Mouse (Mus musculus): Measurements from ENCODE around the gene Zfp106. TPM values are rescaled to one million over a fixed set of nuclear protein-coding genes. Genes with fewer than 3 reads are reported as not detected.
A peak's percentile ranks its signal among the peaks of the same experiment; 100 is the strongest.

Gene Zfp106
- polyA plus RNA-seq, 2 experiments from 2014 or later: 23.3 to 25.1 TPM

DNA sequence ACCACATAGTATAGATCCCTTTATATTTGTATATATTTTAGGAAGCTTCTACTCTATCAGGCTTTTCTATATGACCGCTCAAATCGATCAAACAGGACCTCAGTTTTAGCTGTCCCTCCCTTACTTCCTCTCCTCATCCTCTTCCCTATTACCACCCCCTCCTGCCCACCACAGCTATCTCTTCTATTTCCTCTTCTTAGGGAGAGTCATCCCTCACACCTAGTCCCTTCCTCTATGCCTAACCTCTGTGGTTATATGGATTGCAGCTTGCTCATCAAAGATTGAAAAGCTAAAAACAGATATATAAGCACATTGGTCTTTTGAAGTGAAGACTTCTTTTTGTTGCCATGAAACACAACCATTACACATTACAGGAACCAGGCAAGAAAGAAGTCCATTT, 18.9 kb downstream of the Zfp106 start:
- no peak for ATAC-seq

DNA sequence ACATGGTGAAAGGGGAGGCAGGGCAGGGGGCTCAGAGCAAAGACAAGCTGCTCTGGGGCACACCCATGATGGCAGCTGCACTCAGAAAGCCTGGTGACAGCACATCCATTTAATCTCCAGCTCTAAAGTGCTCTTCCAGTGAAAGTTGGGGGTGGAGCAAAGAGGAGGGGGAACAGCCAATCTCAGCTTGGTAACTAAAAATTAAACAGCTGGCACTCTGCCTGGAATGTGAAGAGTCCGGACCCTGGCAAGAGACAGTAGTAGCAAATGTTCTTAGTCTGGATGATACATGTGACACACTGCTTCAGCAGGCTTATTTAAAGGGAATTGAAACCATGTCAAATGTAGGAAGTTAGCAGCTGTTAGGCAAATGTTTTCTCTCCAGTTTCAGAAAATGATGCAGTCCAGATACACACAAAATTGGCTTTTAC, 23.9 kb downstream of the Zfp106 start:
- ATAC-seq: no peak

DNA sequence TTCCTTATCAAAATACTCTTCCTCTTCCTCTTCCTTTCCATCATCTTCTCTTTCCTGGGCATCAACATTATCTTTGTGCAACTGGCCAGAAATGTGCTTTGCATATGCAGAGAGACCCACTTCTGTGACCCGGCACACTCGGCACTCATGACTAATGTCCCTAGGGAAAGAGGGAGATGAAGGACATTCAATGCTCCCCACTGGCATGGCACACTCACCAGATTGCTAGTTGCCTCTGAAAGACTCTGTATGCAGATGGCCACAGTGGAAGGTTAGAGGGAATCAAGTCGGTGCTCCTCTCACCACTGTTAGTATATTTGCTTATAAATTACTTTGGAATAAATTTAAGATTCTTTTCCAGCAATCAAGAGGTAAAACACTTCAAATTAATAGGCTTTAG, 24.3 kb downstream of the Zfp106 start:
- ATAC-seq: no peak

DNA sequence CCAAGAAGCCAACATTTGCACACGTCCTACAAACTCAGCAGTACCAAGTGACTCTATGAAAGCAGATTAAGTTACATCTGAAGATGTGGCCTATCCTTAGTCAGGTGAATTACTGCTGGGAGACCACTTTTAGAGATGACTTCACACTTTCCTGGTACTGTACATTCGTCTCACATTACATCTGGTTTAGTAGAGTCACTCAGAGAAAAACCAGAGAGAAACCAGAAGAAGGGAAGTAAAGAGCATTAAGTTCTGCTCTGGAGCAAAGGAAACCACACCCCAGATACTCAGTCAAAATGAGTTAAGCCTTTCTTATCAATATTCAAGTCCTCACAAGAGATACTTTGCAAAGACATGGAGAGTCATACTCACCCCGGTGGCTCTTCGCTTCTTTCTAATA, 32.4 kb downstream of the Zfp106 start:
- no peak for ATAC-seq

DNA sequence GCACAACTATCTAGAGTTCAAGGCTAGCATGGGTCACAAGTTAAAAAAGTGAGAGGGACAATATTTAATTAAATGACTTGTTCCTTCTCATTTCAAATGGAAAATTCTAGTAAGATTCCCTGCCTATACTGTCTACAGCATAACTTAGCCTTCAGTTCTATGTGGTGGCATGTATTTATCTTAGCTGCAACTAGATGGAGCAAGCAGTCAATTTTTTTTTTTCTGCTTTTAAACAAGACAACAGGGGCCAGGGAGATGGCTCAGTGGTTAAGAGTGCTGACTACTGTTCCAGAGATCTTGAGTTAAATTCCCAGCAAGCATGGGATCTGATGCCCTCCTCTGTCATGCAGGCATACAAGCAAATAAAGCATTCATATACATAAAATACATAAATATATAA, 34.1 kb downstream of the Zfp106 start:
- ATAC-seq: no peak

DNA sequence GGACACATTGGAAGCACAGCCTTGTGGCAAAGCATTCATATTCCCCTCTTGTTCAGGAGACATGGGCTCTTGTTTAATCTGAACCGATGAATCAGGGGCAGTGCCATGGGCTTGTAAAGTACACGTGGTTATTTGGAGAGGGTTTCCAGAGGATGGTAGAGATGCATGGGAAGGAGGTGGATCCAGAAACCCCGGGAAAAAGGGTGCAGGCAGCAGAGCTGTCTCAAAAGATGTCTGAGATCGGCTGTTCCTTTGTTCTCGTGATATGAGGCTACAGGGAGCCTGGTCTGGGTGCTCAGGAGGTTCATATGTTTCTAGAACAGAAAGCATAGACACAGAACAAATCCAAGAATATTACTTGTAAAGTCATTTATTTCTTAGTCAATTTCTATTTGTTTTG, 36.9 kb downstream of the Zfp106 start:
- no peak for ATAC-seq

DNA sequence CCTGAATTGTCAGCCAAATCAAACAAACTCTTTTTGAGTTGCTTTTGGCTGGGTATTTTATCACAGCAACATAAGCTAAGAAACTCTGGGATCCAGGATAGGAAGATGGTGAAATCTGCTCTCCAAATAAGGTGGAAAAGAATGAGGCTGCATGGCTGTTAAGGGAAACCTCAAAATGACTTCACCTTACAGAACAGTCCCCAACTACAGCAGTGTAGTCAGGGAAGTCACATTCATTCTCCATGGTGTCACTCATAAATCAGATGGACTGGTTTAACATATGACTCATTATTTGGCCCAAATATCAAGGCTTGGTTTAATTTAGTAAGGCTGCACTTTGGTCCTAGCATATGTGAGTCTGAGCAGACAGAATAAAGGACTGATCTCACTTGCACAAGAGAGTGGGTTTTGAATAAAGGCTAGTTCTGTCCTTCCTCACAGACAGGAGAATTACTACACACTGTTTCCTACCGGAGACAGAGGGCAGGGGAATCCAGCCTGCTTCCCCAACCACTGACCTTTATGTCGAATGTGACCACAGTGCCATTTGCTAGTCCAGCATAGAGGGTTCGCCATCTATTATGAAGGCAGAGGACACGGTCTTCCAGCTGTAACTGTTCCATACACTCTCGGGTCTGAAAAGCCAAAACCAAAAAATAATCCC, 45.0 kb downstream of the Zfp106 start:
- ATAC-seq: no peak

DNA sequence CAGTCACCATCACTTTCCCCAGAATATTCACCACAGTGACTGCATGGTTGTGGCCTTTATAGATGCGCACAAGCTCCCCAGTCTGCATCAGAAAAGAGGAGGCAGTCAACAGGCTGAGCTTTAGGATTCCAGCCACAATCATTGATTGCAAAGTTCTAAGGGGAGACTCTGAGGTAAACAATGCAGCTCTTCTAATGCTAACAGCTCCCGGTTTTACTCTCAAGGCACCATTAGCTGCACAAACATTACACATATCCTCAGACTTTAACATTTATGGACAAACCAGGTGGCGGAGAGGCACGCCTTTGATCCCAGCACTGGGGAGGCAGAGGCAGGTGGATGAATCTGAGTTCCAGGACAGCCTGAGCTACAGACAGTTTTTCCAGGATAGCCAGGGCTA, 49.5 kb downstream of the Zfp106 start:
- no peak for ATAC-seq

DNA sequence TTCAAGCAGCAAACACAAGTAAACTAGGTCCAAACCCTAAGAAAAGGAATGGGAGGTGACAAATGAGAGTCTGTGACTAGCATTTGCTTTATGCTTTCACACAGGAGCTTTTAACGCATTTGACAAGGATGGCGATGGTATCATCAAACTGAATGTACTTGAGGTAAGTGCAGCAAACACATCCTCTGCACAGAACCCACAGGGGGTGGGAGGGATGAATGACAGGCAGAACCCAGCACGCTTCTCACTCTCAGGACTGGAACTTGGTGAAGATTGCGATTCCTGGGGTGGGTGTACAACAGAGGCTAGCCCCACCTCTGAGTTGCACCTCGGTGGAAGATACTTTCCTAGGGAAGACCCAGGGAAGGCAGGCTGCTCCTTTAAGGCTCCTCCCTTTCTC, 59.7 kb downstream of the Zfp106 start:
- ATAC-seq: no peak

DNA sequence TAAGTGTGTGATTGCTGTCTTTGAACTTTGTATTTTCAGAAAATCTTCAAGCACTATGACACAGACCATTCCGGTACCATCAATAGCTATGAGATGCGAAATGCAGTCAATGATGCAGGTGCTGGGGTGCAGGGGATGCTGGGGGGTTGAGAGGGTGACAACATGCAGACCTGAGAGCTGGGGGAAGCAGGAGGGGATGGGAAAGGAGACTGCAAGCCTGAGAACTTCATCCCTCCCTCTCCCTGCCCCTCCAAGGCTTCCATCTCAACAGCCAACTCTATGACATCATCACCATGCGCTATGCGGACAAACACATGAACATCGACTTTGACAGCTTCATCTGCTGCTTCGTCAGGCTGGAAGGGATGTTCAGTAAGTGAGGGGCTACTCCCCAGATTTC, 60.5 kb downstream of the Zfp106 start:
- no peak for ATAC-seq

DNA sequence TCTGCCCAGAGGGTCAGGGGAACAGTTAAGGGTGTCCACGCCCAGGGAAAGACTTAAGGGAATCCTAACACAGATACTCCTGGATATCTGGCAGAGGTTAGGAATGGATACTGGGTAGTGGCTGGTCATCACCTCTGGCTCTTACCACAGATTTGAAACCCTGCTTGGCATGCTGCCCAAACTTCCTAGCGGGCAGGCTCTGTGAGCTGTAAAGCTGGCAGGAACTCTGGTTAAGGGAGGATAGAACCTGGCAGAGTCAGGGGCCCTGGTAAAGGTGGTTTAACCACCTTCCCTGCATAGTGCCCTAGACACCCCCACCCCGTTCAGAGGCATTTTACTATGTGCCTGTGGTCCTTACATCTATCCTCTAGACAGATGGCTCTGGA, 61.0 kb downstream of the Zfp106 start:
- no peak for ATAC-seq

DNA sequence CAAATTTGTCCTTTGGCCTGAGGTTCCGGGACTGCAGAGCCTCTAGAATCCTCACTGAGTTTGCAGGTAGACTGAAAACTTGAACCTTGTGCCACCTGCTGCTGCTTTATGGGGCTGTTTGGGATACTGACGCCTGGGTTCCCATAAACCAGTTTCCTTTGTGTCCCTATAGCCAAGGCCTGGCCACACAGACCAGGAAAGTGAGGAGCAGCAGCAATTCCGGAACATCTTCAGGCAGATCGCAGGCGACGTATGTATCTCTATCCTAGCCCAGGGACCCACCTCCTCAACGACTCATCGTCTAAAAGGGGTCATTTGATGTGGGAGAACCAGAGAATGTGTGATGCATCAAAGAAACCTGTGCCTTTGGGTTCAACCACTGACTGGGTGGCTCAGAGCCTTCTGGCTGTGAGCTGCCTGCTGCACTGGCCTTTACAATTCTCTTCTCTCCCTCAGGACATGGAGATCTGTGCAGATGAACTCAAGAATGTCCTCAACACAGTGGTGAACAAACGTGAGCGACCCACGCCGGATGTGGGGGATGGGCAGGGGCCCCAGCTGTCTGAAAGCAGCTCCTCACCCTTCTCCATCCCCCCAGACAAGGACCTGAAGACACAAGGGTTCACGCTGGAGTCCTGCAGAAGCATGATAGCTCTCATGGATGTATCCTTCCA, 61.6 kb downstream of the Zfp106 start:
- ATAC-seq: peak; percentile 19

DNA sequence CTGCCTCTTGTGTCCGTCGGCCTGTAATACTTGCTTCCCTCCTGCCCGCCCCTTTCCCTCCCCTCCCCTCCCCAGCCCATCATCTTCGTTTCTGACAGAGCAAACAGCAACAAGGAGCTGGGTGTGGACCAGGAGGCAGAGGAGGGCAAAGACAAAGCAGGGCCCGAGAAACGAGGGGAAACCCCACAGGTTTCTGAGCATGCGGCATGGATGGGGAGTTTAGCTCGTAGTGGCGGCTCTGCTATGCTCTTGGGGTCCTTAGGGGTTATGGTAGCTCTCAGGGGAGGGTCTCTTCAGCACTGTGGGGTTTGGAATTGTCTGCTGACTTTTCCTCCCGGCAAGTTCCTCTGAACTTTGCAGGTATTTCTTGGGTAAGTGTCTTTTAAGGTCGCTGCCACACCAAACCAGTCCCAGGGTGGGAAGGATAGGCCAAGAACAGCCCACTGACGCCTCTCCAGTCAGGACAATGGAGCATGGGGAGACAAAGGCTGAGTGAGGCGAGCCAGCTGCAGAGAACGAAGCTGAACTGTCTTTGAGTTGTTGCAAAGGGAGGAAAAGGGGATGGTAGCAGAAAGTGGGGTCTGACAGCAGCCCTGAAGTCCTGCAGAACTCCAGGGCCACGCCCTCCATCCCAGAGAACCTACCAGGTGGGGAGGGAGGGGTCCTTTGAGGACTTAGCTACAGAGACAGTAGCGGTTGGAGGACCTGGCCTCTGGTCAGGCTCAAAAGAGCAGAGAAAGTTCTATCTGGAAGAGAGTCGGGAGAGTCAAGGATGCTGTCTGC, 62.3 kb downstream of the Zfp106 start:
- peak; percentile 24 for ATAC-seq

DNA sequence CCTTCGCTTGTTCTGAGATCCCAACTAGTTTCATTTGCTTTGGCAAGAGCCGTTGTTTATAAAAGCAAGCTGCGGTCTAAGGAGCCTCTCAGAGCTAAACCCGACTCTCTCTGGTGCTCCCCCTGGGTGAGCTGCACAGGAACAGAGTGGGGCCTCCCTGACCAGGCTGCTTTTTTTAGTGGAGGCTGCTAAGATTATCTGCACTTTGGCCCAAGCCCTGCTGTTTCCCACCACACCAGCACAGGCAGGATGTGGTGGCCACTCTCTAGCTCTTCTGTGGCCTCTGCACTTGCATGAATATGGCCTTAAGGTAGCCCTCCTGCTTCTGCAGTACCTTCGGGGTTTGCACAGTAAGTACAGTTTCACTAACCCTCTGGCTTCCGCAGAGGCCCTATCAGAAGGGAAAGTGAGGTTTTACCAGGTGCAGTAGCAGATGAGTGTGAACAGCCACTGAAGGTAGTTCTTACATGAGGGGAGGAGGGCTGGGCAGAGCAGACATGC, 63.6 kb downstream of the Zfp106 start:
- ATAC-seq: peak; percentile 78

DNA sequence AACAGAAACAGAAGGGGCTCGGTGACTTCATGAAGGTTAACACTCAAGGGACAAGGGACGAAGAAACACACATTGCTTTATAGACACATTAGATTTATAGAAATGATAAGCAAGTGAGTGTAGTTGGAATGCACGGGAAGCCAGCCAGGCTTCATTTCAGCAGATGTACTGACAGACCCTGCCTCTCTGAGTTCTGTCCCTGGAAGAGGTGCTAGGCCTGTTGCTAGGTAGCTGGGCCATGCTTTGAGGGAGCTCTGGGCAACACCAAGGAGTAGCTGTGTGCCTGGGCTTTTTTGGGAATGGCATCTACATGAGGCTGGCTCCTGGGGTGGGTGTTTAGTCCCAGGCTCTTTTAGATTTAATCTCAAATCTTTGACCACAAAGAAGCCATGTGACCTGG, 67.1 kb downstream of the Zfp106 start:
- no peak for ATAC-seq

DNA sequence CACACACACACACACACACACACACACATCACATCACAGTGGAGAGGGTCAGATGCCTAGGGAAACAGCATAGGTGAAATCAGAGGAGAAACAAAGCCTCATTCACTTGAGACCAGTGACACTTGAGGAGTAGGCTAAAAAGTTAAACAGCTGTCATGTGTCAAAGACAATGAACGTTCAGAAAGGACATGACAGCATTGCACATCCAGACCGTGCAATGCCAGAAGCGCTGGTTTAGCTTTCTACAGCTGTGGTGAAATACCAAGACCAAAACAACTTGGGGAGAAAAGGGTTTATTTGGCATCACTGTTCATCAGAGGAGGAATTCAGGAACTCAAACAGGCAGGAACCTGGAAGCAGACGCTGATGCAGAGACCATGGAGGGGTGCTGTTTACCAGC, 70.4 kb downstream of the Zfp106 start:
- no peak for ATAC-seq

DNA sequence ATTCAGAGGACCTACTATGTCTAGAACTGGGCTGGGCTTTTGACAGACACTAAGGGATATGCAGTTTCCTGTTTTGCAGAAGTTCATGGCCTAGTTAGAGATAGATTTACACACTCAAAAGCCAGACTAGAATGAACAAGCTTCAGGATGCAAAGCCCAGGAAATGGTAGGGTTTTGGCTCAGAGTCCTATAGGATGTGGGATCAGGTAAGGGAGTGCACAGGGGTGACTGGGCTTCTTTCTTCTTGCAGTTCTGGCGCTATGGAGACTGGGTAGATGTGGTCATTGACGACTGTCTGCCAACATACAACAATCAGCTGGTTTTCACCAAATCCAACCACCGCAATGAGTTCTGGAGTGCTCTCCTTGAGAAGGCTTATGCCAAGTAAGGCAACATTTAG, 79.4 kb downstream of the Zfp106 start:
- peak; percentile 29 for ATAC-seq

DNA sequence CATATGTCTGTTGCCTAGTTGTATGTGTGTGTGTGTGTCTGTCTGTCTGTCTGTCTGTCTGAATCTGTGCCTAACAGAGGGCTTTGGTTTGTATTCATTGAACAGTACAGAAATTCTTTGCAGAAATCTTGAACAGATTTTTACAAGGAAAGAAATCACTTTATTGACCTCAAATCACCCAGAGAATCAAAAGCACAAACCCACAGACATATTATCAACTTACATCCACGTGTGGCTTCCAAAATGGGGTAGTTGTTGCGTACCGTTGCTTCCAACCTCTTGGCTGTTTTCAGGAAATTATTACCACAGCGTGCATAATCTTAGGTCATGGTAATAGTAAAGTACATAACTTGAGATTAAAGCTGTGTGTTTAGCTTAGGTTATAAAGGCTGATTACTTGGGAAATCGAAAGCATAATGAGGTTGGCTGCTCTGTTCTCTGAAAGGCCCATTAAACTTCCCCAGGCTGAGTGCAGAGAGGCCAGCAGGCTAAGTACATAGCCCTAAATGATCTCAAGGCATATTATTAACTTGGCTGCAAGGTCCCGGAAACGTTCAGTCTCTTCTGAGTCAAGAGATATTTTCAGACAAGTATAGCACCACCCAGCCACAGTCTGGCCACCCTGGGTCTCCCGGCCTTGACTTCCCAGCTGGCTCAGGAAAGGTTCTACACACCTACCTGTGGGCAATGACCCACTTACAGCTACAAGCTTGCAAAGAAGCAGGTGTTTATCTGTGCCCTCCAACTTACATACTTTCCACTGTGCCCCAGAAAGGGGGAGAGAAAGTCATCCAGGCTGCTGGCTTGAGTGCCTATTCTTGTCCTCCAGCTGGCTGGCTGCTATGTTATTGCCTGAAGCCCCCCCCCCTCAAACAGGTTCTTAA, 80.9 kb downstream of the Zfp106 start:
- peak; percentile 12 for ATAC-seq

DNA sequence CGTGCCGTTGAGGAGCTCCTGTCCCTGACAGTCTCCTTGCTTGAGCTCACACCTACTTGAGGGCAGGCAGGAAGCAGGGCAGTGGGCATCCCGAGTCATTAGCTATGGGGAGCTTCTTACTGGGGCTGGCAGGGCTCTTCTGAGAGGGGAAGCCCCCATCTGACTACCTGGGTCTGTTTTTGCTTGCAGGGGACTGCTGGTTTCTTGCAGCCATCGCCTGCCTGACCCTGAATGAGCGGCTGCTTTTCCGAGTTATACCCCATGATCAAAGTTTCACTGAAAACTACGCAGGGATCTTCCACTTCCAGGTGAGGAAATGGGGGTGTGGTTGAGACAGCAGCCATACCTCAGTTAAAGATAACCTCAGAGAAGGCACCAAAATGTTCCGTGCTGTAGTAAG, 81.7 kb downstream of the Zfp106 start:
- peak; percentile 47 for ATAC-seq

DNA sequence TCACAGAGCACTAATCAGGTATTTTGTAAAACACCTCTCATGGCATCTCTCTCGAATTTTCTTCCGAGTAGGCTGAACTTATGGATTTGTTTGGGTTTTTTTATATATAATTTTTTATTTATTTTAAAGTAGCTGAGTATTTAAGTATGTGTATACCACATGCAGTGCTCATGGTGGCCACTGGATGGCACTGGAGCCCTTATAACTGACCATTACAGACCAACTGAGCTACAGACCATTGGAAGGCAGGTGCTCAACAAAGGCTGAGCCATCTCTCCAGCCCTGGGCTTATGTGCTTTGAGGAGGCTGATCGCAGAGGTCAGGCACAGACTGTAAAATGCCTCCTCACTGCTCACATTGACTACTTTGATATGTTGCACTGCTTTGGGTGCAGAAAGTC, 85.0 kb downstream of the Zfp106 start:
- peak; percentile 59 for ATAC-seq

DNA sequence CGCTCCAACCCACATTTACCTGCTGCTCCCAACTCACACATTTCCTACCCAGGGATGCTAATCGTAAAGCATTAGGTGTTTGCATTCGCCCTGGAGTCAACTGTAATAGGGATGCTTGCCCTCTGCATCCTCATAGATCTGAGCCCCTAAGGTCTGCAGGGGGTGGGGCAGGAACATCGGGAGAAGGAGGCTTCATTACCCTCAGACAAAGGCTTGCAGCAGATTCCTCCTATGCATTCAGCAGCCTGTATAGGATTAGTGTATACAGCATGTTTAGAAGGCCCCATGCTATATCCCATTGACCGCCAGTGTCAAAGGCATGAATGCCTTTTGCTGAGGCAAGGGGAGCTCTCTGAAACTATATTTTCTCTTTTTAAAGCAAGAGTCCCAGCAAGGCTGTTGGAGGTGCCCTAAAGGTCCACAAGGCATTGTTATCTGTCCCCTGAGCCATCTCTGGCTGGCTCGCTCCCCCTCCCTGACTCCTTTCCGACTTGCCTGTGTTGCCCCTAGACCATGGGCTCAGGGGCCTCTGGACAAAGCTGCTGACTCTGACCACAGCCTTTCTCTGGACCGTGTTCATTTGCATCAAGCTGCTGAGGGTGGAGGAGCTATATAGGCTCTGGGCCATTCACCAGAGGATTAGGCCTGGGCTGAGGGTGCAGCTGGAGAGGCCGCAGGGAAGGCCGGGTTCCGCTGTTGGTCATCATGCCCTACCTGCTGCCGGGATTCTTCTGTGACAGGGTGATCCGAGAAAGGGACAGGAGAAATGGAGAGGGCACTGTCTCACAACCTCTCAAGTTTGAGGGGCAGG, 87.2 kb downstream of the Zfp106 start:
- no peak for ATAC-seq

DNA sequence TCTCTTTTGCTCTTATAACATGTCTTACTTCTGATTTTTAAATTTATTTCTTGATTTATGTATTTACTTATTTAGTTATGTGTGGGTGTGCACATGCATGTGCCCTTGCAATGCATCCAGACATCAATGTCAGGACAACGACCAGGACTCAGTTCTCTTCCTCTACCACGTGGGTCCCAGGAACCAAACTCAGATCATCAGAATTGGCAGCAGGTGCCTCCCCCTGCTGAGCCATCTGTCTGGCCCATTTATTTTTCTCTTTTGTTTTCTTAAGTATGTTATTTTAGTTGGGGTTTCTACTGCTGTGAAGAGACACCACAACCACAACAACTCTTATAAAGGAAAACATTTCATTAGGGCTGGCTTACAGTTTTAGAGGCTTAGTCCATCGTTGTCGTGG, 92.8 kb downstream of the Zfp106 start:
- no peak for ATAC-seq

Data from activated CD4-positive, CD25-positive, alpha-beta regulatory T cell, adult 4 months (primary cell).